Mouse (Mus musculus) small intestine, adult 2 months (tissue): ENCODE results near the gene Lrig1. TPM values are rescaled to one million over a fixed set of nuclear protein-coding genes. Genes with fewer than 3 reads are reported as not detected.

Source experiments
- H3K27ac ChIP-seq: fragments of 200-500 bp; 2 replicates; pipeline ENCODE4 v1.5.1; 2012; ENCODE audit warnings: low read depth, low read length, control low read depth, inconsistent platforms; ENCODE audit not compliant: insufficient read depth
- H3K27me3 ChIP-seq: fragments of 200-500 bp; 2 replicates; pipeline ENCODE4 v1.6.1; 2012; ENCODE audit warnings: mild to moderate bottlenecking, moderate library complexity, low read length, inconsistent platforms; ENCODE audit not compliant: control insufficient read depth, insufficient read depth
- H3K36me3 ChIP-seq: fragments of 200-500 bp; 2 replicates; pipeline ENCODE4 v1.6.1; 2012; ENCODE audit warnings: mild to moderate bottlenecking, low read length, control low read depth, inconsistent platforms; ENCODE audit not compliant: control insufficient read depth, insufficient read depth
- H3K4me1 ChIP-seq: fragments of 200-500 bp; 2 replicates; pipeline ENCODE4 v1.6.1; 2012; ENCODE audit warnings: low read length, inconsistent platforms, mixed read lengths; ENCODE audit not compliant: control insufficient read depth, insufficient read depth, insufficient read length
- H3K4me3 ChIP-seq: fragments of 200-500 bp; 2 replicates; pipeline ENCODE4 v1.5.1; 2012; ENCODE audit warnings: low read depth, mild to moderate bottlenecking, control low read depth, inconsistent platforms, low read length, moderate library complexity
- CTCF ChIP-seq: fragments of 200-500 bp; IDR thresholded peaks from 2 replicates; pipeline ENCODE4 v1.5.1; 2012; ENCODE audit warnings: low read depth, mild to moderate bottlenecking, control low read depth, inconsistent platforms, low read length, moderate library complexity, mixed read lengths; ENCODE audit not compliant: insufficient replicate concordance, insufficient read length; ENCODE audit errors: extremely low read depth
- POLR2A ChIP-seq: fragments of 200-500 bp; IDR thresholded peaks from 2 replicates; pipeline ENCODE4 v1.6.1; 2012; ENCODE audit warnings: low read depth, mild to moderate bottlenecking, control low read depth, inconsistent platforms, low read length, moderate library complexity
- WGBS: fragments of 180-500 bp; shearing (Covaris S2); methylation state at CpG from one replicate; pipeline ENCODE4 v1.1.7; 2018; 5-methylcytosine and 5-hydroxymethylcytosine counted together
- polyA plus RNA-seq: library from polyadenylated mRNA; depleted of rRNA; stranded (reverse); fragments of >200 nt; gene quantifications from 2 replicates; pipeline ENCODE4 v1.2.3, GENCODE M21; 2012

Lrig1 gene
- polyA plus RNA-seq, 1 experiment, result 29.8 TPM

DNA sequence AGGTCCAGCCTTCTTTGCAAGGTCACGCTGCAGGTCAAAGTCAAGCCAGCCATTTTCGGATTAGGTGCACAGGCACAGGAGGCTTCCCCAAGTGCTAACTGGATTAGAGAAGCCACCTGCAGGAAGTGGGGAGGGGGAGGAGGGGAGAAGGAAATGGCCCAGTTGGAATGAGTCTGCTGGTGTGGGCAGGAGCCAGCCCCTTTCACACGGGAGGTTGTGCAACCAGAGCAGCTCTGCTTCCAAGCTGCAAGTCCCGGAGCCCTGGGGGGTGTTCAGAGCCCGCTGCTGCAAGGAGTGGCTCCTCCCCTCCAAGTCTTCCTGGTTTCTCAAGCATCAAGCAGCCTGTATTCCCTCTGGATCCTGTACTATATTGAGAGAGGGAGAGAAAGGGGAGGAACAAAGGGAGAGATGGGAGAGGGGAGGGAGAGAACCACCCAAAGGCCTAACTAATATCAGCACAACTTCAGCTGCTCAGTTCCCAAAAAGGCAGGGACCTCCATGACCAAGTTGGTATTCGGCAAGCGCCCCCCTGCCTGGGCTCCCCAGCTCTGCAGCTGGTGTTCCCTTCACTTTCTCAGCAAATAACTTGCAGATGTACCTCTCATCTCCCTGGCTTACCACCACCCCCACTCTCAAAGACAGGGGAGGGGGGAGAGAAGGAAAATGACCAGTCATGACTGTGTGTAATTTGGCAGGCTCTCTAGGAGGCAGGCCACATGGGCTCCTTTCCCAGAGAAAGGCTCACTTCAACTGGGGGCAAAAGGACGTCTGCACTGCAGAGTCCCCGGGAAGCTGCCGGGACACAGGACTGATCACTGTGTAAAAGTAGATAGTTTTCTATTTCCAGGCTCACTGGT, 52.2 kb downstream of the Lrig1 start:
- H3K4me1 ChIP-seq, result peaks cover 57% of the 10 kb centered on the region
- no peak overlapping the region for H3K4me3 ChIP-seq
- H3K27me3 ChIP-seq, result no peaks in the 10 kb centered on the region
- H3K27ac ChIP-seq, result peak overlapping the region; percentile 24
- 16% methylated on average over 10 of the region's 10 CpGs for whole genome bisulfite sequencing
- TF ChIP-seq CTCF (no peak), POLR2A (no peak)
- H3K36me3 ChIP-seq, result peaks cover 2% of the 10 kb centered on the region

DNA sequence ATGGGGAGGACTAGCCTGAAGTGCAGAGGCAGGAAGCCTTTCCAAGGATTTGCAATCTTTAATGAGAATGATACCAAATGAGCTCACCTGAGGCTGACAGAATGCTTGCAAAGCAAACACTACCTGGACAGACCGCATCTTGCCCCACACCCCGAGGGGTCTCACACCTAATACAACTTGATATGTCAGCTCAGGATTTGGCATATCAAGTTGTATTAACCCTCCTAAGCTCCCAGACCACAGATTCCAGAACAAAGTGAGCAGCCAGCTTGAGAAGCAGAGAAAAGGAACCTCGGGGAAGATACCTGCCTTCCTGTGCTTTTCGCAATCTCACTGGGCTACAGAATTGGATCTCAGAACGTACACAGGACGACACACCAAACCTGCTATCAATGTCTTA, 53.1 kb downstream of the Lrig1 start:
- Histone ChIP-seq H3K4me1 (peaks cover 52% of the 10 kb centered on the region), H3K27ac (no peak overlapping the region), H3K36me3 (no peaks in the 10 kb centered on the region; the same call in 1 of the 2 replicates), H3K27me3 (no peaks in the 10 kb centered on the region), H3K4me3 (no peak overlapping the region)
- WGBS, result 64% methylated on average over 6 of the region's 6 CpGs
- TF ChIP-seq CTCF, result no peak
- TF ChIP-seq POLR2A, result no peak

GRCm38 (mm10) chr6:94646274-94646863, 53.6 kb downstream of the Lrig1 start:
- 31% methylated on average over 6 of the region's 6 CpGs for WGBS
- Histone ChIP-seq H3K36me3 (no peaks in the 10 kb centered on the region; the same call in 1 of the 2 replicates), H3K27me3 (no peaks in the 10 kb centered on the region), H3K4me3 (no peak overlapping the region), H3K27ac (no peak overlapping the region), H3K4me1 (peaks cover 49% of the 10 kb centered on the region)
- TF ChIP-seq POLR2A (no peak), CTCF (no peak)

DNA sequence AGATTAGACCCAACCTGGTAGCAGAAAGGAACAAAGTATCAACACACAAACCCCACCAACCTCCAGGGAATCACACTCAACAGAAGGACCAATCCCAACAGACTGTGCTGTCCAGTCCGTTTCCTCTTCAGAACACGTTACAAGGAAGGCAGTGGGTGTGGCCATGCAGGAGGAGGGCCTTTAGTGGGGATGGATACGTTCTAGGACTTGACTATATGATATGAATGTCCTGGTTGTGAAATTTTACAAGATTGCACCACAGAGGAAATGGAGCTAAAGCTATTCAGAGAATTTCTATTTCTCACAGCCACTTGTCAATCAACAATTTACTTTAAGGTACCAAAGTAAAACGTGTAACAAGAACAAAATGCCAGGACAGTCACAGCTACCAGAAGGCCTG, 54.2 kb downstream of the Lrig1 start:
- no peak for TF ChIP-seq CTCF
- H3K27me3 ChIP-seq, result no peaks in the 10 kb centered on the region
- H3K4me3 ChIP-seq, result no peak overlapping the region
- H3K36me3 ChIP-seq, result no peaks in the 10 kb centered on the region; the same call in 1 of the 2 replicates
- WGBS, result 11% methylated on average over 4 of the region's 4 CpGs
- peaks cover 49% of the 10 kb centered on the region for H3K4me1 ChIP-seq
- H3K27ac ChIP-seq, result no peak overlapping the region

DNA sequence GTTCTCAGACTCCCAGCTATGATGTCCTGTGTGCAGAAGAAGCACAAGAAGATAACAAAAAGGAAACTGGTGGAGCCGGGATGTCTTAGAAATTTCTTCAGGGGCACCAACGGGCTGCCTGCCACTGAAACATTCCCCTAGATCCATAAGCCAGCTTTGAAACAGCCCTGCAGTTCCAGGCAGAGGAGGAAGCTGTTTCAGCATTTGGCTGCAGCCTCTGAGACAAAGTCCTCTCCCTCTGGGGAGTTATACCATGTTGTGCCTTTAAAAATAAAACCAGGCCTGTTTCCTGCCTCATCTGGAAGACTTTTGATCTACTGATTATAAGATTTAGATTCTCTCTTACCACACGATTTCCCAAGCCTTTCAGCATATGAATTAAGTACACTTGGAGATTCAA, 55.3 kb downstream of the Lrig1 start:
- no peaks in the 10 kb centered on the region for H3K27me3 ChIP-seq
- 15% methylated on average over 3 of the region's 3 CpGs for WGBS
- H3K27ac ChIP-seq, result no peak overlapping the region
- no peaks in the 10 kb centered on the region for H3K36me3 ChIP-seq
- H3K4me1 ChIP-seq, result peaks cover 47% of the 10 kb centered on the region
- H3K4me3 ChIP-seq, result no peak overlapping the region
- TF ChIP-seq CTCF (no peak), POLR2A (no peak)

GRCm38 (mm10) chr6:94643989-94644388, 56.0 kb downstream of the Lrig1 start:
- H3K4me3 ChIP-seq, result no peak overlapping the region
- H3K27me3 ChIP-seq, result no peaks in the 10 kb centered on the region
- 56% methylated on average over 2 of the region's 2 CpGs for WGBS
- H3K36me3 ChIP-seq, result no peaks in the 10 kb centered on the region
- peaks cover 44% of the 10 kb centered on the region for H3K4me1 ChIP-seq
- TF ChIP-seq POLR2A (no peak), CTCF (no peak)
- no peak overlapping the region for H3K27ac ChIP-seq

DNA sequence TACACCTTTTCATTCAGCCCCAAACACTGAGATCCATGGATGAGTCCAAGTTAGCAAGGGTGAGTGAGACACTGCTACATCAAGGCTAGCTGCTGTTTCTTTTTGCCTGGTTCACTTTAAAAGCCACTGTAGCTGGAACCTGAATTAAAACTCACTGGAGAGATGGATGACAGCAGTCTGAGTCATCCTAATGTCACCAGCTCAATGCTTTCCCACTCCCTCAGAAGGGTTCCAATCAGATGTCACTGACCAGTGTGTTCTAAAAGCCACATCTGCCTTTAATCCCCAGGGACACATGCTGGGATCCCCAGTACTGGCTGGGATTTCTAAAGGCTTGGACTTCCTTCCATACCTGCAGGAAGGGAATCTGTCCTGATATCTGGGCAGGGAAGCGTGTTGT, 57.9 kb downstream of the Lrig1 start:
- no peak overlapping the region for H3K4me3 ChIP-seq
- 47% methylated on average over 1 of the region's 1 CpGs for WGBS
- no peaks in the 10 kb centered on the region for H3K27me3 ChIP-seq
- no peaks in the 10 kb centered on the region for H3K36me3 ChIP-seq
- no peak overlapping the region for H3K27ac ChIP-seq
- peaks cover 32% of the 10 kb centered on the region for H3K4me1 ChIP-seq
- TF ChIP-seq POLR2A (no peak), CTCF (no peak)

DNA sequence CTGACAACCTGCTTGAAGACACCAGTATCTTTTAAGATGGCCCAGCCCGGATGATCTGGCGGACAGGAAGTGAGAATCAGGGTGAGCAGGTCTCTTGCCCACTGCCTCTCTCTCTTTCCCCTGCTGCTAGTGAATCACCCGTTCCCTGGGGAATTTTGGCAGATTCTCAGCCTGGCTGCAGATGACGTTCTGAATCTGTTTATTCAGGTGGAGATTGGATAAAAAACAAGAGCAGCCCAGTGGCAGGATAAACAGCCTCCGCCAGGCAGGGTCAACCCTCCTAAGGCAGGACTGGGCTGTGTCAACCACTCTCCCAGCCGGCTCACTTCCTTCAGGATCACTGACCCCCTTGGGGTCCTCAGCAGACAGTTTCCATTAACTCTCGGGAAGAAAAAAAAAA, 59.7 kb downstream of the Lrig1 start:
- Histone ChIP-seq H3K4me3 (no peak overlapping the region), H3K27ac (no peak overlapping the region), H3K36me3 (no peaks in the 10 kb centered on the region), H3K4me1 (peaks cover 28% of the 10 kb centered on the region), H3K27me3 (no peaks in the 10 kb centered on the region)
- no peak for TF ChIP-seq CTCF
- no peak for TF ChIP-seq POLR2A
- 25% methylated on average over 7 of the region's 7 CpGs for WGBS
